Mouse (Mus musculus) kidney, postnatal 10 days (tissue): ENCODE data around the gene G3bp2.

ENCODE experiments used
- DNase-seq: peaks from one replicate; pipeline ENCODE4 v3.0.0; 2021; ENCODE audit warnings: mixed read lengths

The G3bp2 gene

DNA sequence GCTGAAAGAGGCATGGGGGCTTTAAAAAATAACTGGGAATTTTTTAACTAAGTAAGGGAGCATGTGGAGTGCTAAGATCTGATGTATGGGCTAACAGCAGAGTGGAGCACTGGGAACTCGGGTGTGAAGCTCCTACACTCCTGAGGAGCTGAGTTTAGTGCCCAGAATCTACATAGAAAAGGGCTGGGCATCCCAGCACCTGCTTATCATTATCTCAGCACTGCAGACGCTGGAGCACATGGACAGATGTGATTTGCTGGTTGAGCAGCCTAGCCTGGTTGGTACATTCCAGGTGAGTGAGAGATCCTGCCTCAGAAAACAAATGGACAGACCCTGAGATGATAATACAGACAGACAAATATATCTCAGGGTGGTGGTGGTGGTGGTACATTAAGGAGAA lies 73.7 kb downstream of the G3bp2 start:
- DNase-seq = no peak

DNA sequence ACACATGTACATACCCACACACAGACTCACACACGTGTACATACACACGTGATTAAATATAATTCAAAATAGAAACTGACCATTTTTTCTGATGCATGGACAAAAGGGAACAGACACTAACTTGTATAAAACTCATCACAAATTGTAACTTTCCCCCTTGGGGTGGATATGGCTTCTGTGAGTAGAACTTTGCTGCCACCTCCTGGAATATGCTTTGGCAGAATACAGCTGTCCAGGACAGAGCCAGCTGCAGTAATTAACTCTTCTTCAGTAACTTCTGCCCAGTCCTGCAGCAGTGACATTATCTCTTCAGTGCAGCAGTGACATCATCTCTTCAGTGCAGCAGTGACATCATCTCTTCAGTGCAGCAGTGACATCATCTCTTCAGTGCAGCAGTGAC lies 80.5 kb downstream of the G3bp2 start:
- DNase-seq = peak; percentile 43
